Mouse (Mus musculus) myocyte (in vitro differentiated cells): ENCODE data around the gene Serping1.

Source experiments
- TCF12 ChIP-seq: IDR thresholded peaks from one replicate; pipeline ENCODE4 v1.6.1; 2011; ENCODE audit warnings: mild to moderate bottlenecking, control low read depth; ENCODE audit not compliant: poor library complexity, insufficient read depth, severe bottlenecking
- USF1 ChIP-seq: IDR thresholded peaks from one replicate; pipeline ENCODE4 v1.6.1; 2011; ENCODE audit warnings: low read depth, mild to moderate bottlenecking, control low read depth, moderate library complexity

DNA sequence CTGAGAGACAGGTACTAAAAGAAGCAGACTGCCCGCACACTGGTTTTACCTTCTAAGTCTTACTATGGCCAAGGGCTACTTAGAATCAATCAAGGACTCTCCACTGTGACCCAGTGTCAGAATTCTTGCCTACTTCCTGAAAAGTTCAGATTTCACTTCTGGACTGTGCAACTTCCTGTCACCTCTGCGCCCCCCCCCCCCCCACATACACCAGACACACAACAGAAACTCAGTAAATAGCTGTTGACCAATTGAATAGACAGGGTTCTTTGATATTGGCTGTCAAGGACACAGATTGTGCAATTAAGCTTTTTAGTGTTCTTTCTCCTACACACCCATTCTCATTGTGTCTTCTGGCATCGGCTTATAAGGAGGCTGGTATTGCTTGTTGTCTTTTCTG, 13.1 kb upstream of the Serping1 start:
- TF ChIP-seq USF1 (no peak), TCF12 (no peak)
